ENCODE assay signal across 22 mouse cellular contexts in genomic region chr9:21104814-21105213, GRCm38 (mm10). TPM values are rescaled to one million over a fixed set of nuclear protein-coding genes. Genes with fewer than 3 reads are reported as not detected.
DNase-seq lines count a peak whose midpoint lies in the region; ATAC-seq and TF ChIP-seq lines count a peak whose summit lies in the region.
"Had no signal": no experiment of that assay in that cellular context is flagged by ENCODE, and none has a peak within 500 bp of the region (broad histone marks: within the 10 kb centered on the region; RNA-seq: fewer than 3 reads in every experiment).

No protein-coding gene starts in this region.

- ATAC-seq in hindbrain, embryonic 13.5 days (ENCODE audit: low FRiP score) = no peak
- no peak for ATAC-seq in hindbrain, postnatal 0 days
- no peak for ATAC-seq in liver, embryonic 13.5 days (ENCODE audit: low read depth)
- no peak for ATAC-seq in liver, postnatal 0 days
- ATAC-seq in midbrain, embryonic 11.5 days (ENCODE audit: low FRiP score) = no peak
- ATAC-seq: activated CD4-positive, CD25-positive, alpha-beta regulatory T cell, adult 4 months; forebrain, embryonic 13.5 days; forebrain, embryonic 15.5 days; Patski had no signal

- H3K9me3 ChIP-seq in hindbrain, embryonic 13.5 days = no peaks in the 10 kb centered on the region
- H3K9me3 ChIP-seq in hindbrain, postnatal 0 days (ENCODE audit: low read length) = no peaks in the 10 kb centered on the region
- no peaks in the 10 kb centered on the region for H3K9me3 ChIP-seq in liver, embryonic 13.5 days (replicated peaks)
- no peaks in the 10 kb centered on the region for H3K9me3 ChIP-seq in liver, postnatal 0 days (ENCODE audit: low read length)
- H3K9me3 ChIP-seq in CH12.LX (replicated peaks; ENCODE audit: low read length) = no peaks in the 10 kb centered on the region
- no peaks in the 10 kb centered on the region for H3K9me3 ChIP-seq in midbrain, embryonic 11.5 days (ENCODE audit: control insufficient read depth, low read length)
- H3K9me3 ChIP-seq: embryonic facial prominence, embryonic 10.5 days; embryonic facial prominence, embryonic 12.5 days; forebrain, embryonic 13.5 days; forebrain, embryonic 15.5 days; G1E had no signal

- in situ Hi-C loops in CH12.LX (cut with MboI; ENCODE audit: low pct_ligation_motif_present, low pct_unique_long_range_greater_than_20kb, low sequenced_read_pairs) = no loop called here

- no peak for DNase-seq in hindbrain, postnatal 0 days (ENCODE audit: low spot score)
- DNase-seq in liver, embryonic 13.5 days = no peak
- DNase-seq in liver, postnatal 0 days = no peak
- DNase-seq in CH12.LX (ENCODE audit: extremely low read depth) = no peak
- no peak for DNase-seq in midbrain, embryonic 11.5 days (ENCODE audit: low spot score, missing footprints)
- DNase-seq: adrenal gland, adult 8-10 months; adrenal gland, postnatal 14 days; adrenal gland, postnatal 36 days; cerebellum, adult 11-12 months; cerebellum, adult 2 months; cerebellum, adult 9-10 months; cerebellum, postnatal 10 days; cerebellum, postnatal 25 days had no signal

- no peak for TF ChIP-seq RAD21 in CH12.LX (IDR thresholded peaks at IDR 0.05; ENCODE audit: low read depth, low read length)

- WGBS in hindbrain, embryonic 13.5 days = 87% methylated on average over 6 of the region's 6 CpGs
- 93% methylated on average over 6 of the region's 6 CpGs for WGBS in hindbrain, postnatal 0 days
- 80% methylated on average over 6 of the region's 6 CpGs for WGBS in liver, embryonic 13.5 days (ENCODE audit: insufficient replicate concordance)
- 88% methylated on average over 6 of the region's 6 CpGs for WGBS in liver, postnatal 0 days (ENCODE audit: insufficient replicate concordance)
- 92% methylated on average over 6 of the region's 6 CpGs for WGBS in midbrain, embryonic 11.5 days

- peaks cover 48% of the 10 kb centered on the region for H3K36me3 ChIP-seq in hindbrain, embryonic 13.5 days
- 0 out of 2 replicates have a peak, but pooled peaks cover 8% of the 10 kb centered on the region for H3K36me3 ChIP-seq in hindbrain, postnatal 0 days (ENCODE audit: insufficient read depth, low read length)
- peaks cover 21% of the 10 kb centered on the region; the same call in 1 of the 2 replicates for H3K36me3 ChIP-seq in liver, embryonic 13.5 days
- H3K36me3 ChIP-seq in liver, postnatal 0 days (replicated peaks; ENCODE audit: insufficient read depth, low read length) = peaks cover 16% of the 10 kb centered on the region; the same call in 1 of the 2 replicates
- H3K36me3 ChIP-seq in CH12.LX (replicated peaks in 1 of 2; ENCODE audit: control insufficient read depth in 1 of 2, insufficient read depth in 1 of 2, low read length in 1 of 2) = peaks cover 54 to 72% of the 10 kb centered on the region in 2 experiments
- no peaks in the 10 kb centered on the region for H3K36me3 ChIP-seq in midbrain, embryonic 11.5 days (ENCODE audit: control insufficient read depth, insufficient read depth, low read length)
- H3K36me3 ChIP-seq: forebrain, embryonic 15.5 days had no signal

- TF ChIP-seq EP300 in liver, postnatal 0 days (IDR thresholded peaks at IDR 0.05; ENCODE audit: low read depth) = no peak
- peak; percentile 34; the same call in 1 of the 2 replicates for TF ChIP-seq EP300 in CH12.LX (IDR thresholded peaks at IDR 0.05; ENCODE audit: low read length)

- H3K4me3 ChIP-seq in hindbrain, embryonic 13.5 days = no peak overlapping the region
- H3K4me3 ChIP-seq in hindbrain, postnatal 0 days (ENCODE audit: low read length) = no peak overlapping the region
- H3K4me3 ChIP-seq in liver, embryonic 13.5 days (replicated peaks) = no peak overlapping the region
- H3K4me3 ChIP-seq in liver, postnatal 0 days (ENCODE audit: low read depth, low read length) = no peak overlapping the region
- H3K4me3 ChIP-seq in CH12.LX (replicated peaks in 1 of 3; ENCODE audit: low read depth in 2 of 3, low read length in 2 of 3, poor library complexity in 1 of 3) = no peak overlapping the region
- no peak overlapping the region for H3K4me3 ChIP-seq in midbrain, embryonic 11.5 days (ENCODE audit: low read depth, low read length)
- H3K4me3 ChIP-seq: embryonic facial prominence, embryonic 12.5 days; forebrain, embryonic 13.5 days; forebrain, embryonic 15.5 days had no signal

- H3K4me2 ChIP-seq in hindbrain, embryonic 13.5 days = no peak overlapping the region
- no peak overlapping the region for H3K4me2 ChIP-seq in hindbrain, postnatal 0 days (ENCODE audit: low read depth, low read length)
- no peak overlapping the region for H3K4me2 ChIP-seq in liver, embryonic 13.5 days
- no peak overlapping the region for H3K4me2 ChIP-seq in liver, postnatal 0 days (ENCODE audit: low read depth, low read length)
- H3K4me2 ChIP-seq in CH12.LX (ENCODE audit: insufficient read depth, low read depth, poor library complexity, severe bottlenecking) = no peak overlapping the region
- H3K4me2 ChIP-seq in midbrain, embryonic 11.5 days = no peak overlapping the region
- H3K4me2 ChIP-seq: embryonic facial prominence, embryonic 12.5 days; forebrain, embryonic 13.5 days; forebrain, embryonic 15.5 days had no signal

- peak overlapping the region; percentile 49; the same call in 1 of the 2 replicates for H3K9ac ChIP-seq in hindbrain, embryonic 13.5 days
- no peak overlapping the region for H3K9ac ChIP-seq in hindbrain, postnatal 0 days (replicated peaks; ENCODE audit: low read length)
- peak overlapping the region; percentile 37; the same call in 1 of the 2 replicates for H3K9ac ChIP-seq in liver, embryonic 13.5 days
- no peak overlapping the region for H3K9ac ChIP-seq in liver, postnatal 0 days (replicated peaks)
- no peak overlapping the region for H3K9ac ChIP-seq in CH12.LX (ENCODE audit: insufficient read depth, low read depth)
- H3K9ac ChIP-seq in midbrain, embryonic 11.5 days (ENCODE audit: low read length) = no peak overlapping the region
- H3K9ac ChIP-seq: embryonic facial prominence, embryonic 12.5 days; forebrain, embryonic 13.5 days; forebrain, embryonic 15.5 days had no signal

- TF ChIP-seq CTCF in hindbrain, postnatal 0 days (IDR thresholded peaks at IDR 0.05; ENCODE audit: low read depth) = no peak
- TF ChIP-seq CTCF in liver, postnatal 0 days (IDR thresholded peaks at IDR 0.05; ENCODE audit: low read depth) = no peak
- TF ChIP-seq CTCF in CH12.LX (conservative IDR thresholded peaks at IDR 0.05 in 1 of 2, IDR thresholded peaks at IDR 0.05 in 1 of 2; ENCODE audit: low read depth in 2 of 2, low read length in 2 of 2) = no peak

- H3K27ac ChIP-seq in hindbrain, embryonic 13.5 days = no peak overlapping the region
- H3K27ac ChIP-seq in hindbrain, postnatal 0 days = no peak overlapping the region
- peak overlapping the region; percentile 86 for H3K27ac ChIP-seq in liver, embryonic 13.5 days
- no peak overlapping the region for H3K27ac ChIP-seq in liver, postnatal 0 days (ENCODE audit: low read depth)
- peak overlapping the region; percentile 72 for H3K27ac ChIP-seq in CH12.LX (ENCODE audit: insufficient read depth, low read depth)
- no peak overlapping the region for H3K27ac ChIP-seq in midbrain, embryonic 11.5 days (ENCODE audit: low read depth, low read length)
- H3K27ac ChIP-seq: embryonic facial prominence, embryonic 12.5 days; forebrain, embryonic 13.5 days; forebrain, embryonic 15.5 days had no signal

- dilution Hi-C loops in CH12.LX (cut with MboI; ENCODE audit: extremely low pct_ligation_motif_present, extremely low pct_unique_long_range_greater_than_20kb, low sequenced_read_pairs) = no loop called here

- TF ChIP-seq POLR2A in CH12.LX (IDR thresholded peaks at IDR 0.05; ENCODE audit: low read depth, low read length) = no peak

- peaks cover 8% of the 10 kb centered on the region; the same call in 1 of the 2 replicates for H3K4me1 ChIP-seq in hindbrain, embryonic 13.5 days (replicated peaks)
- no peaks in the 10 kb centered on the region for H3K4me1 ChIP-seq in hindbrain, postnatal 0 days (ENCODE audit: insufficient read depth, low read length)
- H3K4me1 ChIP-seq in liver, embryonic 13.5 days (replicated peaks) = peaks cover 65% of the 10 kb centered on the region
- peaks cover 8% of the 10 kb centered on the region; the same call in 1 of the 2 replicates for H3K4me1 ChIP-seq in liver, postnatal 0 days (ENCODE audit: insufficient read depth)
- H3K4me1 ChIP-seq in CH12.LX (ENCODE audit: control insufficient read depth in 1 of 2, insufficient read depth in 2 of 2) = peaks cover 23 to 61% of the 10 kb centered on the region in 2 experiments
- peaks cover 4% of the 10 kb centered on the region; the same call in 1 of the 2 replicates for H3K4me1 ChIP-seq in midbrain, embryonic 11.5 days (ENCODE audit: control insufficient read depth, insufficient read depth, low read length)
- H3K4me1 ChIP-seq: forebrain, embryonic 13.5 days; forebrain, embryonic 15.5 days had no signal

- no peaks in the 10 kb centered on the region for H3K79me2 ChIP-seq in CH12.LX (replicated peaks; ENCODE audit: control insufficient read depth, extremely low read depth, insufficient read depth, poor library complexity, severe bottlenecking)

- H3K27me3 ChIP-seq in hindbrain, embryonic 13.5 days = no peaks in the 10 kb centered on the region
- H3K27me3 ChIP-seq in hindbrain, postnatal 0 days (ENCODE audit: insufficient read depth, low read length) = no peaks in the 10 kb centered on the region
- H3K27me3 ChIP-seq in liver, embryonic 13.5 days = no peaks in the 10 kb centered on the region
- H3K27me3 ChIP-seq in liver, postnatal 0 days (ENCODE audit: insufficient read depth, low read length) = no peaks in the 10 kb centered on the region
- no peaks in the 10 kb centered on the region for H3K27me3 ChIP-seq in CH12.LX (replicated peaks)
- H3K27me3 ChIP-seq in midbrain, embryonic 11.5 days (ENCODE audit: control insufficient read depth, insufficient read depth, low read length) = no peaks in the 10 kb centered on the region
- H3K27me3 ChIP-seq: embryonic facial prominence, embryonic 12.5 days; forebrain, embryonic 13.5 days; forebrain, embryonic 15.5 days; Patski had no signal

RNA-seq across cellular contexts. Expression of gene Raver1, which starts 13.0 kb away (rescaled TPM):
- polyA plus RNA-seq in hindbrain, embryonic 13.5 days (2015; fragmentation: Nextera tagmentation; extraction: Ambion mirVana) = 28.3 and 32.5 TPM in 2 replicates
- 43.2 and 51.9 TPM in 2 replicates for total RNA-seq in hindbrain, postnatal 0 days (2014; rRNA removed)
- 19.7 and 21.7 TPM in 2 replicates for polyA plus RNA-seq in hindbrain, postnatal 0 days (2015; fragmentation: Nextera tagmentation; extraction: Ambion mirVana)
- 18.4 and 27.0 TPM in 2 replicates for polyA plus RNA-seq in liver, embryonic 13.5 days (2015; fragmentation: Nextera tagmentation; extraction: Ambion mirVana)
- polyA plus RNA-seq in liver, postnatal 0 days (2015; fragmentation: Nextera tagmentation; extraction: Ambion mirVana) = 8.3 and 9.5 TPM in 2 replicates
- 30.8 and 31.3 TPM in 2 replicates for total RNA-seq in CH12.LX (2012; rRNA removed)
- 16.0 and 18.9 TPM in 2 replicates for total RNA-seq in CH12.LX (2014; rRNA removed)
- 77.9 and 101 TPM in 2 replicates for polyA plus RNA-seq in CH12.LX (2012; ENCODE audit: insufficient read length, low read depth)
- 66.0 and 76.1 TPM in 2 replicates for polyA plus RNA-seq in midbrain, embryonic 11.5 days (2014; fragmentation: Nextera tagmentation; extraction: Ambion mirVana)

RNA-seq across cellular contexts. Expression of gene Gm38431, which starts 13.0 kb away (rescaled TPM):
- 0.92 and 2.8 TPM in 2 replicates for polyA plus RNA-seq in hindbrain, embryonic 13.5 days (2015; fragmentation: Nextera tagmentation; extraction: Ambion mirVana)
- total RNA-seq in hindbrain, postnatal 0 days (2014; rRNA removed) = 0.11 and 2.7 TPM in 2 replicates
- 0.16 and 0.96 TPM in 2 replicates for polyA plus RNA-seq in hindbrain, postnatal 0 days (2015; fragmentation: Nextera tagmentation; extraction: Ambion mirVana)
- polyA plus RNA-seq in liver, embryonic 13.5 days (2015; fragmentation: Nextera tagmentation; extraction: Ambion mirVana) = 1.3 and 1.6 TPM in 2 replicates
- polyA plus RNA-seq in liver, postnatal 0 days (2015; fragmentation: Nextera tagmentation; extraction: Ambion mirVana) = 0.40 and 0.61 TPM in 2 replicates
- total RNA-seq in CH12.LX (2012; rRNA removed) = 20.6 and 30.5 TPM in 2 replicates
- total RNA-seq in CH12.LX (2014; rRNA removed) = 0.26 and 1.1 TPM in 2 replicates
- 7.1 and 9.8 TPM in 2 replicates for polyA plus RNA-seq in CH12.LX (2012; ENCODE audit: insufficient read length, low read depth)
- 2.0 and 2.1 TPM in 2 replicates for polyA plus RNA-seq in midbrain, embryonic 11.5 days (2014; fragmentation: Nextera tagmentation; extraction: Ambion mirVana)

RNA-seq across cellular contexts. Expression of gene Tyk2, which starts 26.2 kb away (rescaled TPM):
- polyA plus RNA-seq in hindbrain, embryonic 13.5 days (2015; fragmentation: Nextera tagmentation; extraction: Ambion mirVana) = 12.4 and 12.8 TPM in 2 replicates
- 10.8 and 15.4 TPM in 2 replicates for total RNA-seq in hindbrain, postnatal 0 days (2014; rRNA removed)
- polyA plus RNA-seq in hindbrain, postnatal 0 days (2015; fragmentation: Nextera tagmentation; extraction: Ambion mirVana) = 5.7 and 6.2 TPM in 2 replicates
- 6.2 and 7.2 TPM in 2 replicates for polyA plus RNA-seq in liver, embryonic 13.5 days (2015; fragmentation: Nextera tagmentation; extraction: Ambion mirVana)
- polyA plus RNA-seq in liver, postnatal 0 days (2015; fragmentation: Nextera tagmentation; extraction: Ambion mirVana) = 4.5 and 5.4 TPM in 2 replicates
- 64.3 and 80.0 TPM in 2 replicates for total RNA-seq in CH12.LX (2012; rRNA removed)
- 39.0 and 40.6 TPM in 2 replicates for total RNA-seq in CH12.LX (2014; rRNA removed)
- polyA plus RNA-seq in CH12.LX (2012; ENCODE audit: insufficient read length, low read depth) = 45.1 and 49.6 TPM in 2 replicates
- polyA plus RNA-seq in midbrain, embryonic 11.5 days (2014; fragmentation: Nextera tagmentation; extraction: Ambion mirVana) = 6.1 and 7.1 TPM in 2 replicates

RNA-seq across cellular contexts. Expression of gene Fdx1l, which starts 31.4 kb away (rescaled TPM):
- 57.3 and 63.1 TPM in 2 replicates for polyA plus RNA-seq in hindbrain, embryonic 13.5 days (2015; fragmentation: Nextera tagmentation; extraction: Ambion mirVana)
- total RNA-seq in hindbrain, postnatal 0 days (2014; rRNA removed) = 70.9 and 95.6 TPM in 2 replicates
- 83.9 and 86.5 TPM in 2 replicates for polyA plus RNA-seq in hindbrain, postnatal 0 days (2015; fragmentation: Nextera tagmentation; extraction: Ambion mirVana)
- polyA plus RNA-seq in liver, embryonic 13.5 days (2015; fragmentation: Nextera tagmentation; extraction: Ambion mirVana) = 36.6 and 41.0 TPM in 2 replicates
- 26.7 and 29.9 TPM in 2 replicates for polyA plus RNA-seq in liver, postnatal 0 days (2015; fragmentation: Nextera tagmentation; extraction: Ambion mirVana)
- total RNA-seq in CH12.LX (2012; rRNA removed) = 79.7 and 90.4 TPM in 2 replicates
- total RNA-seq in CH12.LX (2014; rRNA removed) = 67.2 and 70.8 TPM in 2 replicates
- 105 and 112 TPM in 2 replicates for polyA plus RNA-seq in CH12.LX (2012; ENCODE audit: insufficient read length, low read depth)
- 46.3 and 50.4 TPM in 2 replicates for polyA plus RNA-seq in midbrain, embryonic 11.5 days (2014; fragmentation: Nextera tagmentation; extraction: Ambion mirVana)

RNA-seq across cellular contexts. Expression of gene Gm49373, which starts 31.9 kb away (rescaled TPM):
- 1.9 and 2.4 TPM in 2 replicates for polyA plus RNA-seq in hindbrain, embryonic 13.5 days (2015; fragmentation: Nextera tagmentation; extraction: Ambion mirVana)
- 0.50 and 0.73 TPM in 2 replicates for total RNA-seq in hindbrain, postnatal 0 days (2014; rRNA removed)
- 0.37 and 0.48 TPM in 2 replicates for polyA plus RNA-seq in hindbrain, postnatal 0 days (2015; fragmentation: Nextera tagmentation; extraction: Ambion mirVana)
- 0.56 and 0.68 TPM in 2 replicates for polyA plus RNA-seq in liver, embryonic 13.5 days (2015; fragmentation: Nextera tagmentation; extraction: Ambion mirVana)
- 0.06 and 0.11 TPM in 2 replicates for polyA plus RNA-seq in liver, postnatal 0 days (2015; fragmentation: Nextera tagmentation; extraction: Ambion mirVana)
- total RNA-seq in CH12.LX (2012; rRNA removed) = 0.85 and 1.8 TPM in 2 replicates
- total RNA-seq in CH12.LX (2014; rRNA removed) = 0.54 and 0.60 TPM in 2 replicates
- polyA plus RNA-seq in CH12.LX (2012; ENCODE audit: insufficient read length, low read depth) = 1.5 and 2.9 TPM in 2 replicates
- polyA plus RNA-seq in midbrain, embryonic 11.5 days (2014; fragmentation: Nextera tagmentation; extraction: Ambion mirVana) = 0.75 and 1.3 TPM in 2 replicates
- polyA plus RNA-seq: activated CD4-positive, CD25-positive, alpha-beta regulatory T cell, adult 4 months; embryonic facial prominence, embryonic 14.5 days had no signal

Comparison
In these comparisons a context has a peak if more than half of its experiments do, and no peak if none do; other contexts are left out.
1. H3K27ac ChIP-seq: peak in liver, embryonic 13.5 days (single experiment) and CH12.LX (single experiment); none in hindbrain, embryonic 13.5 days (single experiment), hindbrain, postnatal 0 days (single experiment), liver, postnatal 0 days (single experiment) and midbrain, embryonic 11.5 days (single experiment).
2. H3K9ac ChIP-seq: peak in hindbrain, embryonic 13.5 days (single experiment) and liver, embryonic 13.5 days (single experiment); none in hindbrain, postnatal 0 days (single experiment), liver, postnatal 0 days (single experiment), CH12.LX (single experiment) and midbrain, embryonic 11.5 days (single experiment).